Mouse (Mus musculus) olfactory bulb, adult 2 months (tissue): ENCODE data around the gene Cdh22.

Experiments
- CTCF ChIP-seq: fragments of 200-500 bp; IDR thresholded peaks from 2 replicates; pipeline ENCODE4 v1.5.1; 2012; ENCODE audit warnings: low read depth, mild to moderate bottlenecking, low read length, moderate library complexity; ENCODE audit not compliant: insufficient read depth
- POLR2A ChIP-seq: fragments of 200-500 bp; IDR thresholded peaks from 2 replicates; pipeline ENCODE4 v1.6.1; 2012; ENCODE audit warnings: mild to moderate bottlenecking, low read depth, low read length, moderate library complexity; ENCODE audit not compliant: insufficient read depth

GRCm38 (mm10) chr2:165159055-165159688, 75.5 kb downstream of the Cdh22 start:
- no peak for TF ChIP-seq CTCF
- TF ChIP-seq POLR2A, result no peak
